10 mouse cellular contexts compared by ENCODE assay signal in genomic region chr2:169621201-169621710, GRCm38 (mm10). TPM values are rescaled to one million over a fixed set of nuclear protein-coding genes. Genes with fewer than 3 reads are reported as not detected.
DNase-seq lines count a peak whose midpoint lies in the region; ATAC-seq and TF ChIP-seq lines count a peak whose summit lies in the region.
"Had no signal": no experiment of that assay in that cellular context is flagged by ENCODE, and none has a peak within 500 bp of the region (broad histone marks: within the 10 kb centered on the region; RNA-seq: fewer than 3 reads in every experiment).

No protein-coding gene starts in this region.

- DNase-seq in frontal cortex, postnatal 25 days (ENCODE audit: low spot score in 2 of 2), result no peak
- DNase-seq in brain, adult 2 months (ENCODE audit: low read depth, low spot score), result peak; percentile 51
- DNase-seq in limb, embryonic 10.5 days (ENCODE audit: low spot score), result peak; percentile 79
- DNase-seq in retina, postnatal 1 day, result peak; percentile 63
- DNase-seq in cerebellum, adult 11 months, result no peak
- no peak for DNase-seq in cerebellum, adult 2 months

- H3K36me3 ChIP-seq in limb, embryonic 10.5 days, result no peaks in the 10 kb centered on the region

- 13% methylated on average over 15 of the region's 15 CpGs for WGBS in limb, embryonic 10.5 days
- WGBS in cerebellum, adult 2 months, result 18% methylated on average over 15 of the region's 15 CpGs

- peaks cover 33% of the 10 kb centered on the region for H3K4me1 ChIP-seq in limb, embryonic 10.5 days
- 0 out of 2 replicates have a peak, but pooled peaks cover 2% of the 10 kb centered on the region for H3K4me1 ChIP-seq in cerebellum, adult 2 months (ENCODE audit: control insufficient read depth, insufficient read depth, low read length)

- H3K4me3 ChIP-seq in limb, embryonic 10.5 days, result peak overlapping the region; percentile 39
- no peak overlapping the region for H3K4me3 ChIP-seq in cerebellum, adult 2 months (replicated peaks; ENCODE audit: insufficient read depth, low read depth, low read length)

- no peaks in the 10 kb centered on the region for H3K9me3 ChIP-seq in limb, embryonic 10.5 days (replicated peaks)

- H3K27me3 ChIP-seq in limb, embryonic 10.5 days (ENCODE audit: low read depth, poor library complexity, severe bottlenecking), result no peaks in the 10 kb centered on the region
- H3K27me3 ChIP-seq in cerebellum, adult 2 months (ENCODE audit: control insufficient read depth, insufficient read depth, low read length), result no peaks in the 10 kb centered on the region

- no peak for TF ChIP-seq POLR2A in cerebellum, adult 2 months (IDR thresholded peaks at IDR 0.05; ENCODE audit: borderline replicate concordance, insufficient read depth, low read length)

- ATAC-seq in frontal cortex, adult (ENCODE audit: low TSS enrichment), result peak; percentile 23; the same call in 1 of the 2 replicates
- ATAC-seq in hematopoietic stem cell, adult 5-6 weeks (replicated peaks in 1 of 2; ENCODE audit: insufficient read depth in 1 of 2, low FRiP score in 2 of 2, low TSS enrichment in 1 of 2, low read depth in 1 of 2, poor library complexity in 2 of 2, severe bottlenecking in 2 of 2), result peak; percentile 33 to 68; a peak in 2 of 4 replicates

- no peak for TF ChIP-seq CTCF in cerebellum, adult 2 months (IDR thresholded peaks at IDR 0.05; ENCODE audit: borderline replicate concordance, insufficient read depth, low read depth, low read length)

- peak overlapping the region; percentile 86 for H3K27ac ChIP-seq in limb, embryonic 10.5 days
- no peak overlapping the region for H3K27ac ChIP-seq in cerebellum, adult 2 months (ENCODE audit: insufficient read depth, low read length)

RNA-seq across cellular contexts. Expression of gene Tshz2, which starts 11.6 kb away (rescaled TPM):
- not detected in 2 replicates for total RNA-seq in hematopoietic stem cell, adult 5-6 weeks (2017)
- 7.6 and 8.0 TPM in 2 replicates for polyA plus RNA-seq in limb, embryonic 10.5 days (2016; fragmentation: Nextera tagmentation; extraction: Ambion mirVana)
- 12.5 and 16.1 TPM in 2 replicates for polyA plus RNA-seq in cerebellum, adult 2 months (2012; rRNA removed)

RNA-seq across cellular contexts. Expression of gene Gm11011, which starts 33.7 kb away (rescaled TPM):
- total RNA-seq in hematopoietic stem cell, adult 5-6 weeks (2017), result not detected in 2 replicates
- polyA plus RNA-seq in limb, embryonic 10.5 days (2016; fragmentation: Nextera tagmentation; extraction: Ambion mirVana), result not detected in 2 replicates
- polyA plus RNA-seq in cerebellum, adult 2 months (2012; rRNA removed), result not detected in 2 replicates
- total RNA-seq: ES-E14 had no signal
- polyA plus RNA-seq: gonadal fat pad, adult 2 months had no signal

Comparison
In these comparisons a context has a peak if more than half of its experiments do, and no peak if none do; other contexts are left out.
1. DNase-seq: peak in brain, adult 2 months (single experiment), limb, embryonic 10.5 days (single experiment) and retina, postnatal 1 day (single experiment); none in frontal cortex, postnatal 25 days (0 of 2), cerebellum, adult 11 months (single experiment) and cerebellum, adult 2 months (0 of 2).